Comparison of ENCODE assay signal across 10 mouse cellular contexts in genomic region chr14:56468145-56468544, GRCm38 (mm10).
DNase-seq lines count a peak whose midpoint lies in the region; ATAC-seq and TF ChIP-seq lines count a peak whose summit lies in the region.
"Had no signal": no experiment of that assay in that cellular context is flagged by ENCODE, and none has a peak within 500 bp of the region (broad histone marks: within the 10 kb centered on the region; RNA-seq: fewer than 3 reads in every experiment).

No protein-coding gene starts in this region.

- H3K4me3 ChIP-seq in gastrocnemius, adult 2 months = no peak overlapping the region
- no peak overlapping the region for H3K4me3 ChIP-seq in midbrain, postnatal 0 days (ENCODE audit: low read depth, low read length)
- no peak overlapping the region for H3K4me3 ChIP-seq in midbrain, embryonic 11.5 days (ENCODE audit: low read depth, low read length)
- H3K4me3 ChIP-seq in embryonic facial prominence, embryonic 10.5 days = no peak overlapping the region
- no peak overlapping the region for H3K4me3 ChIP-seq in neural tube, embryonic 15.5 days (replicated peaks)
- H3K4me3 ChIP-seq: neural tube, embryonic 12.5 days had no signal

- no peak for DNase-seq in gastrocnemius, adult 2 months
- DNase-seq in gastrocnemius, postnatal 36 days = no peak
- DNase-seq in midbrain, postnatal 0 days (ENCODE audit: low spot score) = peak; percentile 11
- DNase-seq in midbrain, embryonic 11.5 days (ENCODE audit: low spot score, missing footprints) = no peak
- peak; percentile 10 for DNase-seq in embryonic facial prominence, embryonic 10.5 days (ENCODE audit: low spot score)
- DNase-seq in retina, postnatal 1 day = peak; percentile 49
- DNase-seq: heart, adult 11 months had no signal

- no peak overlapping the region for H3K4me2 ChIP-seq in midbrain, postnatal 0 days (ENCODE audit: low read depth, low read length, poor library complexity, severe bottlenecking)
- H3K4me2 ChIP-seq in midbrain, embryonic 11.5 days = no peak overlapping the region
- H3K4me2 ChIP-seq in neural tube, embryonic 15.5 days = no peak overlapping the region
- H3K4me2 ChIP-seq: neural tube, embryonic 12.5 days had no signal

- WGBS in midbrain, postnatal 0 days = 43% methylated on average over 1 of the region's 1 CpGs
- 62% methylated on average over 1 of the region's 1 CpGs for WGBS in midbrain, embryonic 11.5 days
- WGBS in embryonic facial prominence, embryonic 10.5 days = 48% methylated on average over 1 of the region's 1 CpGs
- 54% methylated on average over 1 of the region's 1 CpGs for WGBS in neural tube, embryonic 15.5 days

- no peaks in the 10 kb centered on the region for H3K36me3 ChIP-seq in midbrain, postnatal 0 days (ENCODE audit: insufficient read depth, low read length)
- H3K36me3 ChIP-seq in midbrain, embryonic 11.5 days (ENCODE audit: control insufficient read depth, insufficient read depth, low read length) = no peaks in the 10 kb centered on the region
- no peaks in the 10 kb centered on the region for H3K36me3 ChIP-seq in embryonic facial prominence, embryonic 10.5 days (replicated peaks)
- no peaks in the 10 kb centered on the region for H3K36me3 ChIP-seq in neural tube, embryonic 15.5 days
- H3K36me3 ChIP-seq: neural tube, embryonic 12.5 days had no signal

- H3K27me3 ChIP-seq in midbrain, postnatal 0 days (ENCODE audit: insufficient read depth, low read length) = no peaks in the 10 kb centered on the region
- no peaks in the 10 kb centered on the region for H3K27me3 ChIP-seq in midbrain, embryonic 11.5 days (ENCODE audit: control insufficient read depth, insufficient read depth, low read length)
- H3K27me3 ChIP-seq in embryonic facial prominence, embryonic 10.5 days (replicated peaks; ENCODE audit: low read depth, poor library complexity, severe bottlenecking) = no peaks in the 10 kb centered on the region
- no peaks in the 10 kb centered on the region for H3K27me3 ChIP-seq in neural tube, embryonic 15.5 days (replicated peaks)
- H3K27me3 ChIP-seq: neural tube, embryonic 12.5 days had no signal

- ATAC-seq in midbrain, postnatal 0 days (ENCODE audit: low FRiP score) = no peak
- ATAC-seq in midbrain, embryonic 11.5 days (ENCODE audit: low FRiP score) = no peak
- no peak for ATAC-seq in neural tube, embryonic 15.5 days (ENCODE audit: low FRiP score)
- ATAC-seq in activated CD4-positive, CD25-positive, alpha-beta regulatory T cell, adult 4 months = no peak

- TF ChIP-seq CTCF in gastrocnemius, adult 2 months (IDR thresholded peaks at IDR 0.05) = peak; percentile 36
- peak; percentile 62 for TF ChIP-seq CTCF in midbrain, postnatal 0 days (IDR thresholded peaks at IDR 0.05)

- no peak overlapping the region for H3K9ac ChIP-seq in midbrain, postnatal 0 days (replicated peaks; ENCODE audit: low read length, poor library complexity, severe bottlenecking)
- no peak overlapping the region for H3K9ac ChIP-seq in midbrain, embryonic 11.5 days (ENCODE audit: low read length)
- H3K9ac ChIP-seq in neural tube, embryonic 15.5 days (replicated peaks) = no peak overlapping the region
- H3K9ac ChIP-seq: neural tube, embryonic 12.5 days had no signal

- intact Hi-C loops in gastrocnemius, adult 2 months (cut with DNase I) = no loop called here
- intact Hi-C loops in gastrocnemius, postnatal 36 days (cut with DNase I) = loop anchor here (5.0 kb wide), 1 partner anchor 91 kb away; no protein-coding TSS in a partner anchor

- H3K4me1 ChIP-seq in midbrain, postnatal 0 days (ENCODE audit: insufficient read depth, low read length) = no peaks in the 10 kb centered on the region
- no peaks in the 10 kb centered on the region for H3K4me1 ChIP-seq in midbrain, embryonic 11.5 days (ENCODE audit: control insufficient read depth, insufficient read depth, low read length)
- no peaks in the 10 kb centered on the region for H3K4me1 ChIP-seq in embryonic facial prominence, embryonic 10.5 days
- no peaks in the 10 kb centered on the region for H3K4me1 ChIP-seq in neural tube, embryonic 15.5 days
- H3K4me1 ChIP-seq: neural tube, embryonic 12.5 days had no signal

- no peak overlapping the region for H3K27ac ChIP-seq in gastrocnemius, adult 2 months
- no peak overlapping the region for H3K27ac ChIP-seq in midbrain, postnatal 0 days (ENCODE audit: low read depth, low read length)
- H3K27ac ChIP-seq in midbrain, embryonic 11.5 days (ENCODE audit: low read depth, low read length) = no peak overlapping the region
- H3K27ac ChIP-seq in embryonic facial prominence, embryonic 10.5 days (replicated peaks) = no peak overlapping the region
- no peak overlapping the region for H3K27ac ChIP-seq in neural tube, embryonic 15.5 days (replicated peaks)
- H3K27ac ChIP-seq: neural tube, embryonic 12.5 days had no signal

- no peaks in the 10 kb centered on the region for H3K9me3 ChIP-seq in midbrain, postnatal 0 days (ENCODE audit: low read length)
- no peaks in the 10 kb centered on the region for H3K9me3 ChIP-seq in midbrain, embryonic 11.5 days (ENCODE audit: control insufficient read depth, low read length)
- no peaks in the 10 kb centered on the region for H3K9me3 ChIP-seq in embryonic facial prominence, embryonic 10.5 days
- no peaks in the 10 kb centered on the region for H3K9me3 ChIP-seq in neural tube, embryonic 15.5 days (replicated peaks)
- H3K9me3 ChIP-seq: neural tube, embryonic 12.5 days had no signal

Comparison
In these comparisons a context has a peak if more than half of its experiments do, and no peak if none do; other contexts are left out.
1. DNase-seq: peak in midbrain, postnatal 0 days (single experiment), embryonic facial prominence, embryonic 10.5 days (single experiment) and retina, postnatal 1 day (single experiment); none in gastrocnemius, adult 2 months (single experiment), gastrocnemius, postnatal 36 days (0 of 2) and midbrain, embryonic 11.5 days (single experiment).